30 mouse cellular contexts compared by ENCODE assay signal in genomic region chr16:7801161-7801560, GRCm38 (mm10).
DNase-seq lines count a peak whose midpoint lies in the region; ATAC-seq and TF ChIP-seq lines count a peak whose summit lies in the region.
"Had no signal": no experiment of that assay in that cellular context is flagged by ENCODE, and none has a peak within 500 bp of the region (broad histone marks: within the 10 kb centered on the region; RNA-seq: fewer than 3 reads in every experiment).

No protein-coding gene starts in this region.

- H3K27ac ChIP-seq in kidney, embryonic 14.5 days (ENCODE audit: low read depth, low read length), result no peak overlapping the region
- no peak overlapping the region for H3K27ac ChIP-seq in liver, adult 2 months (replicated peaks; ENCODE audit: insufficient read depth, low read depth, low read length)
- H3K27ac ChIP-seq: embryonic facial prominence, embryonic 10.5 days; embryonic facial prominence, embryonic 13.5 days; forebrain, embryonic 12.5 days; forebrain, embryonic 15.5 days; heart, embryonic 15.5 days; hindbrain, embryonic 10.5 days; hindbrain, embryonic 13.5 days had no signal

- no peaks in the 10 kb centered on the region for H3K27me3 ChIP-seq in kidney, embryonic 14.5 days (ENCODE audit: control insufficient read depth, insufficient read depth, low read length)
- H3K27me3 ChIP-seq in liver, adult 2 months (ENCODE audit: control insufficient read depth, insufficient read depth, low read length), result no peaks in the 10 kb centered on the region
- H3K27me3 ChIP-seq: CH12.LX; embryonic facial prominence, embryonic 13.5 days; forebrain, embryonic 12.5 days; forebrain, embryonic 15.5 days; heart, embryonic 12.5 days; heart, embryonic 15.5 days; hindbrain, embryonic 13.5 days had no signal

- no peak overlapping the region for H3K4me2 ChIP-seq in kidney, embryonic 14.5 days (replicated peaks; ENCODE audit: low read depth, low read length)
- H3K4me2 ChIP-seq: embryonic facial prominence, embryonic 13.5 days; forebrain, embryonic 12.5 days; forebrain, embryonic 15.5 days; heart, embryonic 12.5 days; heart, embryonic 15.5 days; hindbrain, embryonic 13.5 days had no signal

- ATAC-seq in kidney, embryonic 14.5 days (ENCODE audit: low FRiP score, low TSS enrichment), result no peak
- ATAC-seq: forebrain, embryonic 15.5 days had no signal

- no peak for TF ChIP-seq POLR2A in liver, adult 2 months (IDR thresholded peaks at IDR 0.05; ENCODE audit: extremely low read depth, insufficient read depth, low read length)

- no peak for TF ChIP-seq CTCF in liver, adult 2 months (IDR thresholded peaks at IDR 0.05; ENCODE audit: low read depth, low read length)

- no peaks in the 10 kb centered on the region for H3K4me1 ChIP-seq in kidney, embryonic 14.5 days (ENCODE audit: control insufficient read depth, insufficient read depth, low read length)
- no peaks in the 10 kb centered on the region for H3K4me1 ChIP-seq in liver, adult 2 months (ENCODE audit: control insufficient read depth, insufficient read depth, low read length)
- H3K4me1 ChIP-seq: embryonic facial prominence, embryonic 10.5 days; embryonic facial prominence, embryonic 13.5 days; heart, embryonic 12.5 days; heart, embryonic 15.5 days had no signal

- H3K4me3 ChIP-seq in kidney, embryonic 14.5 days (ENCODE audit: low read length), result no peak overlapping the region
- no peak overlapping the region for H3K4me3 ChIP-seq in liver, adult 2 months (ENCODE audit: insufficient read depth, low read depth, low read length)
- H3K4me3 ChIP-seq: embryonic facial prominence, embryonic 10.5 days; embryonic facial prominence, embryonic 13.5 days; erythroblast, embryonic 14.5 days; forebrain, embryonic 12.5 days; forebrain, embryonic 15.5 days; heart, embryonic 12.5 days; heart, embryonic 15.5 days; hindbrain, embryonic 10.5 days; hindbrain, embryonic 13.5 days had no signal

- no peaks in the 10 kb centered on the region for H3K79me2 ChIP-seq in liver, adult 2 months (ENCODE audit: control insufficient read depth, insufficient read depth, low read length)

- H3K9me3 ChIP-seq in kidney, embryonic 14.5 days (ENCODE audit: control insufficient read depth, low read length), result no peaks in the 10 kb centered on the region
- H3K9me3 ChIP-seq: embryonic facial prominence, embryonic 10.5 days; embryonic facial prominence, embryonic 13.5 days; forebrain, embryonic 12.5 days; heart, embryonic 12.5 days; heart, embryonic 15.5 days; hindbrain, embryonic 10.5 days had no signal

- 88% methylated on average over 2 of the region's 2 CpGs for WGBS in kidney, embryonic 14.5 days
- WGBS in liver, adult 2 months, result 53% methylated on average over 2 of the region's 2 CpGs

- no peaks in the 10 kb centered on the region for H3K36me3 ChIP-seq in kidney, embryonic 14.5 days (ENCODE audit: control insufficient read depth, insufficient read depth, low read length)
- H3K36me3 ChIP-seq in liver, adult 2 months (ENCODE audit: control insufficient read depth, insufficient read depth, low read length), result no peaks in the 10 kb centered on the region
- H3K36me3 ChIP-seq: embryonic facial prominence, embryonic 10.5 days; embryonic facial prominence, embryonic 13.5 days; forebrain, embryonic 12.5 days; forebrain, embryonic 15.5 days; G1E; heart, embryonic 12.5 days; heart, embryonic 15.5 days; hindbrain, embryonic 10.5 days; hindbrain, embryonic 13.5 days had no signal

- peak; percentile 28 for DNase-seq in kidney, adult 11 months
- DNase-seq in kidney, postnatal 10 days, result no peak
- DNase-seq in kidney, adult 8-10 months, result peak; percentile 24 to 58
- DNase-seq in liver, adult 2 months (ENCODE audit: extremely low read depth, low read depth, low spot score), result peak; percentile 7
- DNase-seq in liver, result no peak
- no peak for DNase-seq in Muller cell, postnatal 12 days (ENCODE audit: inconsistent ontology term)
- DNase-seq: adrenal gland, adult 2 months; adrenal gland, postnatal 14 days; B cell, adult 2 months; cerebellum, adult 11 months; cerebellum, adult 2 months; cerebellum, adult 9-11 months; cerebellum, postnatal 36 days; embryo, embryonic 11 days; gastrocnemius, postnatal 25 days; heart, adult 18-20 months; heart, postnatal 10 days; heart, postnatal 36 days had no signal

- no peak overlapping the region for H3K9ac ChIP-seq in kidney, embryonic 14.5 days (ENCODE audit: low read depth, low read length)
- no peak overlapping the region for H3K9ac ChIP-seq in liver, adult 2 months (ENCODE audit: low read depth, low read length)
- H3K9ac ChIP-seq: embryonic facial prominence, embryonic 13.5 days; forebrain, embryonic 12.5 days; forebrain, embryonic 15.5 days; heart, embryonic 12.5 days; heart, embryonic 15.5 days; hindbrain, embryonic 13.5 days had no signal

Comparison
In these comparisons a context has a peak if more than half of its experiments do, and no peak if none do; other contexts are left out.
1. DNase-seq: peak in kidney, adult 11 months (single experiment), kidney, adult 8-10 months (2 of 2) and liver, adult 2 months (single experiment); none in kidney, postnatal 10 days (single experiment), liver (single experiment) and Muller cell, postnatal 12 days (single experiment).